Mouse (Mus musculus) ES-Bruce4 (cell line): ENCODE results near the gene Vps35l.

Experiments used
- CTCF ChIP-seq: IDR thresholded peaks from one replicate; pipeline ENCODE4 v1.8.1; 2011; ENCODE audit warnings: low read depth, low read length
- EP300 ChIP-seq: IDR thresholded peaks from 2 replicates; pipeline ENCODE4 v1.6.1; 2011; ENCODE audit warnings: low read depth, low read length; ENCODE audit not compliant: insufficient read depth
- POLR2A ChIP-seq: IDR thresholded peaks from one replicate; pipeline ENCODE4 v1.8.1; 2011; ENCODE audit warnings: low read length; ENCODE audit not compliant: insufficient read depth

DNA sequence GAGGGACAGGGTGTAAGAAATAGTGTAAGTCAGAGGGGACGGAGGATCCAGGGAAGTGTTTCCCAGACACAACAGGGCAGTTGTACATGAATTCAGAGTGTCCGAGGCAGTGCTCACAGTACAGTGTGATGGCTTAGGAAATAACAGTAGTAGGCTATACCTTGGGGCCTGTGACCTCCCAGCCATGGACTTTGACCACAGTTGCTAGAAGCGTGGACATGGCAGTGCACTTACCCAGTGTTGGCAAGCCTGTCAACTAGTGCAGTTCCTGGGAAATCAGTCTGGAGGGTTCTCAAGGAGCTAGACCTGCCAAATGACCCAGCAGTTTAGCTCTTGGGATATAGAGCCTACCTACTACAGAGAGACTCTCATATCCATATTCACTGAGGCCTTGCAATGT lies 76.2 kb downstream of the Vps35l start:
- TF ChIP-seq POLR2A: no peak
- TF ChIP-seq CTCF: no peak
- TF ChIP-seq EP300: no peak
